Mouse (Mus musculus) midbrain, embryonic 14.5 days (tissue): Measurements from ENCODE around the gene Rassf5. TPM values are rescaled to one million over a fixed set of nuclear protein-coding genes. Genes with fewer than 3 reads are reported as not detected.

Experiments used
- ATAC-seq: fragments of 200-750 bp; cut with Nextera tagmentation; 2 replicates; pipeline ENCODE4 v1.8.0; 2017; ENCODE audit warnings: moderate number of reproducible peaks, moderate library complexity; ENCODE audit not compliant: low FRiP score, low TSS enrichment
- DNase-seq: peaks from one replicate; pipeline ENCODE4 v3.0.0-alpha.2; 2015
- H3K27ac ChIP-seq: fragments of 300-500 bp; sonication (generic); replicated peaks from 2 replicates; pipeline ENCODE4 v1.5.1; 2014; ENCODE audit warnings: mild to moderate bottlenecking, low read depth, low read length, moderate library complexity
- H3K27me3 ChIP-seq: fragments of 300-500 bp; sonication (generic); 2 replicates; pipeline ENCODE4 v1.6.1; 2014; ENCODE audit warnings: low read length, control low read depth, mixed read lengths; ENCODE audit not compliant: control insufficient read depth, insufficient read depth
- H3K36me3 ChIP-seq: fragments of 300-500 bp; sonication (generic); 2 replicates; pipeline ENCODE4 v1.6.1; 2014; ENCODE audit warnings: low read length, control low read depth; ENCODE audit not compliant: control insufficient read depth, insufficient read depth
- H3K4me1 ChIP-seq: fragments of 300-500 bp; sonication (generic); 2 replicates; pipeline ENCODE4 v1.6.1; 2014; ENCODE audit warnings: mild to moderate bottlenecking, antibody characterized with exemption, low read length, control low read depth; ENCODE audit not compliant: control insufficient read depth, insufficient read depth
- H3K4me2 ChIP-seq: fragments of 300-500 bp; sonication (generic); 2 replicates; pipeline ENCODE4 v1.6.1; 2014; ENCODE audit warnings: mild to moderate bottlenecking, low read length, moderate library complexity
- H3K4me3 ChIP-seq: fragments of 300-500 bp; sonication (generic); replicated peaks from 2 replicates; pipeline ENCODE4 v1.5.1; 2014; ENCODE audit warnings: low read depth, low read length
- H3K9ac ChIP-seq: fragments of 300-500 bp; sonication (generic); replicated peaks from 2 replicates; pipeline ENCODE4 v1.6.1; 2014; ENCODE audit warnings: mild to moderate bottlenecking, low read length, moderate library complexity
- H3K9me3 ChIP-seq: fragments of 300-500 bp; sonication (generic); 2 replicates; pipeline ENCODE4 v1.6.1; 2016; ENCODE audit warnings: low read length, control low read depth, mixed read lengths; ENCODE audit not compliant: control insufficient read depth
- WGBS: fragments of 180-500 bp; shearing (Covaris S2); extraction: QIAGEN DNeasy Blood & Tissue Kit; methylation state at CpG from one replicate; pipeline ENCODE4 v1.1.7; 2014; 5-methylcytosine and 5-hydroxymethylcytosine counted together
- polyA plus RNA-seq: library from polyadenylated mRNA; unstranded; fragments of >200 nt; fragmentation: Nextera tagmentation; extraction: Ambion mirVana; gene quantifications from 2 replicates; pipeline ENCODE4 v1.2.1, GENCODE M21; 2014

Gene Rassf5
- polyA plus RNA-seq = 2.9 and 3.0 TPM in 2 replicates

DNA sequence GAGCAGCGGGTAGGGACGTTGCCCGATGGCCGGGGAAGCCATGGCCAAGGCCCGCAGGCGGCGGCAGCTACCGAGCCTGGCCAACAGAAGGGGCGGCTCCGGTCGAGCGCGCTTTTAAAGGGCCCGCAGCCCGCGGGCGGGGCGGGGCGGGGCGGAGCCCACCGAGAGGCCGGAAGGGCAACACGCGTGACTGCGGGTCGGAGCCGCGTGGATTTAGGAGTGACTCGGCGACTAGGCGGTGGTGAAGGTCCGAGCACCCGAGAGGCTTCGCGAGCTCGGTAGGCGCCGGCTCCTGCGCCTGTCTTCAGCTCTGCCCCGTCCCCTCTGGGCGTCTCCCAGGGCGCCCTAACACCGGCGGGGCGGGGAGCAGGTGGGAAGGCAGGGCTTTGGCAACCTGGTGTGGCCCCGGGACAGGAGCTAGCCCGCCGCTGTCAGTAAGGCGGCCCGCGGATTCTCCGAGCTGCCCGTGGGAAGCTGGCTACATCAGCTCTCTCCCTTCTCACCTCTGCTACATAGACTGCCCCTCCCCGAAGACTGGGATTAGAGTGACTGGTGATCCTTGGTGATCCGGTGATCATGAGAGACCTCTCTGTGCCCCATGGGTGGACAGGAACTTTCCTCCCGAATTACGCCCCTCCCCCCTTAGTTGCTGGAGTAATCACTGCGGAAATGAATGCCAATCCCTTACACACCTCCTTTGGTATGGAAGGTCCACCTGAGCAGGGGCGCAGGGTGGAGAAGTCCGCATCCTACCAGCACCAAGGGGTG lies at the start of gene Rassf5:
Rassf5 (minus strand) TSS at position 170 of the 768 bp plus-strand sequence.
- 0 out of 2 replicates have a peak within 1 kb of the TSS, but pooled peaks have one; percentile 8 for H3K27ac ChIP-seq
- peaks cover 5% of the 10 kb centered on the region; the same call in 1 of the 2 replicates for H3K4me1 ChIP-seq
- ATAC-seq = peak; percentile 57
- no peaks in the 10 kb centered on the region for H3K9me3 ChIP-seq
- H3K4me3 ChIP-seq = peak within 1 kb of the TSS; percentile 74
- peak; percentile 75 for DNase-seq
- peak within 1 kb of the TSS; percentile 81 for H3K9ac ChIP-seq
- peak within 1 kb of the TSS; percentile 95 for H3K4me2 ChIP-seq
- no peaks in the 10 kb centered on the region for H3K36me3 ChIP-seq
- peaks cover 28% of the 10 kb centered on the region for H3K27me3 ChIP-seq
- 1% methylated on average over 60 of the region's 60 CpGs for WGBS

DNA sequence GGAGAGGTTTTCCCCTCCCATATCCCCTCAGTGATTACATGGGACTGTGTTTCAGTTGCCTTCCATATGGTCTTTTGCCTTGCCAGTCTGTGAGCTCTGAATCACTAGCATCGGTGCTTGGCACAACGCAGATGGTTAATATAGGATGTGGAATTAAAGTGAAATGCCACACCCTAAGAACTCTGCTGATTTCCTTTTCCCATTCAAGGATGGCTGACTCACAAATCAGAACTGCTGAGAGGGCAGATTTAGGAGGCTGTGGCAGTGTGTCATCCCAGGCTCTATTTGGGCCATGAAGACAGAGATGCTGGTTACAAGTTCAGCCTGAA lies 48.8 kb upstream of the Rassf5 start:
- no peak overlapping the region for H3K27ac ChIP-seq
- no peak overlapping the region for H3K4me2 ChIP-seq
- peaks cover 53% of the 10 kb centered on the region for H3K36me3 ChIP-seq
- H3K27me3 ChIP-seq = no peaks in the 10 kb centered on the region
- no peaks in the 10 kb centered on the region for H3K9me3 ChIP-seq
- H3K4me1 ChIP-seq = 0 out of 2 replicates have a peak, but pooled peaks cover 5% of the 10 kb centered on the region
- 96% methylated on average over 2 of the region's 2 CpGs for WGBS
- ATAC-seq (no peak), DNase-seq (no peak)
- H3K9ac ChIP-seq = no peak overlapping the region
- no peak overlapping the region for H3K4me3 ChIP-seq

DNA sequence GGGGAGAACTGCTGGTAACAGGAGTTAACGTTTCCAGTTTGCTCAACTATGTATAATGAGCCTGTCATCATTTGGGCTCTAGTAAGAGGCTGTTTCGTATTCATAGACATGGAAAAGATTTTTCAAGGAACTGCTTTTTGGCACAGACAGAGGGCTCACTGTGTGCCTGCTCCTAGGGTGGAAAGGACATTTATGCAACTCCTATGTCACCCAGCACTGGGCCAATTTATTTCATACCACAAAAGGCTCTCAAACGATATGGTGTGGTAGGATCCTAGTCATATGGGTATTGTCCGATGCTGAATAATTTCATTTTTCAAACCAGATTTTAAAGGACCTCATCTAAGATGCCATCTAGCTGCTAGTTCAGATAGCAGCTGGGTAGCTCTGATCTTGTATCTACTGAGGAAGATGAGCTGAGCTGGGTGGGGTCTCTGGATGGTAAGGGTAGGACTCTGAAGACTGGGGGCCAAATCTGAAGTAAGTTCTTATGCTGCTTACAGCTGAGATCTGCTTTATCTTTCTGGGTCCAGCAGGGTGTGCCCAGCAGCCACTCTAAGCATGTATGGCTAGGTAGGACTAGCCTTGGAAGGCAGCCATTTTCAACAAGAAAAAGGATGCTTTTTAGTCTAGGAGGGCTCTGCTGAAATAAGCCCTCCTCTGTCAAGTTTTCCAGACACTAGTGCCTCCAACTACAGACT lies 48.3 kb upstream of the Rassf5 start:
- H3K27ac ChIP-seq = no peak overlapping the region
- H3K4me3 ChIP-seq = no peak overlapping the region
- no peaks in the 10 kb centered on the region for H3K9me3 ChIP-seq
- H3K27me3 ChIP-seq = no peaks in the 10 kb centered on the region
- no peak overlapping the region for H3K4me2 ChIP-seq
- H3K36me3 ChIP-seq = peaks cover 57% of the 10 kb centered on the region
- 0 out of 2 replicates have a peak, but pooled peaks cover 5% of the 10 kb centered on the region for H3K4me1 ChIP-seq
- H3K9ac ChIP-seq = no peak overlapping the region
- no peak for ATAC-seq
- no peak for DNase-seq
- 90% methylated on average over 4 of the region's 4 CpGs for WGBS

DNA sequence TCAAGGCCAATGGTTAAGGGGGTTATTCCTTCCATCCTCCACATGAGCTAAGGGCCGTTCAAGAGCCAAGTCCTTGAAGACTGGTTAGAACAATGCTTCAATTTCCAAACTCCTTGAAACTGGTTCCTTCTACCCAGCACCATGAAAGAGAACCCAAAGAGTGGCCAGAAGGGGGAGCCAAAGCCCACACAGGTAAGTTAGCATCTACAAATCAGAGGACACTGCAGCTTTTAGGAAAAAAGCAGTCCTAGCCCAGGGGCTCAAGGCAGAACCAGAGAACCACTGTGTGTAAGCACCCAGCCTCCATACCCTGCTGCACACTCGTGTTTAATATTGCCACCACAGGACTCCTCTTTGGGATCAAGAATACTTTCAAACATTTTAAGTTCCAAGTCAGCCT lies 45.6 kb upstream of the Rassf5 start:
- Histone ChIP-seq H3K9me3 (no peaks in the 10 kb centered on the region), H3K4me1 (0 out of 2 replicates have a peak, but pooled peaks cover 5% of the 10 kb centered on the region), H3K4me3 (no peak overlapping the region), H3K27me3 (no peaks in the 10 kb centered on the region), H3K27ac (no peak overlapping the region), H3K9ac (no peak overlapping the region), H3K36me3 (peaks cover 41% of the 10 kb centered on the region), H3K4me2 (no peak overlapping the region)
- ATAC-seq = no peak
- DNase-seq = peak; percentile 78
- 43% methylated on average over 2 of the region's 2 CpGs for WGBS

DNA sequence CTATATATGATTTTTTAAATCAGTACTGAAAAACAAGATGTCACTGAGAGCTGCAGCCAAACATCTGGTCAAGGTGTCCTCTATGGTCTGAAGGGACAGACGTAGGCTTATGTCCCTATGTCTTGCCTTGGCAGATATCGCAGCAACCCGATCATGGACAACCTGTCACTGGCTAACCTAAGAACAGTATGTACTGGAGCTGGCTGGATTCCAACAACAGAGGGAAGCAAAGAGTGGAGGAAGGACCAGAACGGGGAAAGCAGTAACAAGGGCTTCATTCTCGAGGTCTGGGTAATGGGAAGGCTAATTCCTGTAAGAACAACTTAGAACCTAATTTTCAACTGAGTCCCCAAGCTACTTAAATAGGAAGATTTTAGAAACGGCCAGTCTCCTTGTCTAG lies 43.9 kb upstream of the Rassf5 start:
- Histone ChIP-seq H3K9ac (no peak overlapping the region), H3K9me3 (no peaks in the 10 kb centered on the region), H3K4me2 (no peak overlapping the region), H3K4me1 (no peaks in the 10 kb centered on the region), H3K27me3 (no peaks in the 10 kb centered on the region), H3K27ac (no peak overlapping the region), H3K36me3 (peaks cover 27% of the 10 kb centered on the region), H3K4me3 (no peak overlapping the region)
- 91% methylated on average over 6 of the region's 6 CpGs for WGBS
- DNase-seq (no peak), ATAC-seq (no peak)

DNA sequence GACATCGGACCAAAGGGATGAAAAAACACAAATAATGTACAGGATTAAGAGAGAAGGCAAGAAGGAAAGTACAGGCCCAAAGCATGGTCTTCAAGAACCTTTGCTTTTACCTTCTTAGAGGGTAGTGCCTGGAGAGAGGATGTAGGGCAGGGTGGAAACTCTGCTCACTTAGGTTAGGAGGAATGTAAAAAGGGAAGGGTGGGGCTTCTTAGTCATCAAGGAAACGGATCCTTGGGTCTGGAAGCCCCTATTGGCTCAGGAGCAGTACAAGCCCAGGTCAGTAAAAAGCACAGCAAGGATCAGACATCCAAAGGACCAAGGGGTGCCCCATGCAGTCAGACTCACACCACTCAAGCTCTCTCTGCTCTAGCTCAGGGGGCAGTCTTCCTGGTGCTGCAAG lies 42.2 kb upstream of the Rassf5 start:
- no peaks in the 10 kb centered on the region for H3K9me3 ChIP-seq
- DNase-seq = no peak
- H3K4me3 ChIP-seq = no peak overlapping the region
- H3K9ac ChIP-seq = no peak overlapping the region
- no peaks in the 10 kb centered on the region for H3K27me3 ChIP-seq
- H3K4me2 ChIP-seq = no peak overlapping the region
- no peak overlapping the region for H3K27ac ChIP-seq
- peaks cover 21% of the 10 kb centered on the region for H3K36me3 ChIP-seq
- 76% methylated on average over 2 of the region's 2 CpGs for WGBS
- no peak for ATAC-seq
- no peaks in the 10 kb centered on the region for H3K4me1 ChIP-seq

DNA sequence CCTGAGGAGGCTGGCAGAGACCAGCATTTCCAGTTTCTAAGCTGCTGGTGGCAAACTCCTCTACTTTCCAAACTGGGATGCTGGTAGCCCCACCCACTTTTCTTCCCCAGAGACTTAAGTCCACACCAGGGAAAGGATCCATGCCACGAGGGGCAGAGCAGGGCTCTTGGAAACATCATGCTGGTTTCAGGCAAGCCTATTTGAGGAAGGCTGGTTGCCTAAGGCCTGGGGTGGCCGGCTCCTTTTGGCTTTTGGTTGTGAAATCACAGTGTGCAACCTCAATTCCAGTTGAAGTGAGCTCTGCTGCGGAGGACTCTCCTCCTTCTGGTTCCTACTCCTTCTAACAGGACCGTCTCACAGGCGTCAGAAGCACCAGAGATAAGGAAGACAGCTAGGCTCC lies 41.7 kb upstream of the Rassf5 start:
- Histone ChIP-seq H3K9me3 (no peaks in the 10 kb centered on the region), H3K4me1 (no peaks in the 10 kb centered on the region), H3K4me2 (no peak overlapping the region), H3K27me3 (no peaks in the 10 kb centered on the region), H3K36me3 (peaks cover 21% of the 10 kb centered on the region), H3K9ac (no peak overlapping the region), H3K4me3 (no peak overlapping the region), H3K27ac (no peak overlapping the region)
- WGBS = 87% methylated on average over 5 of the region's 5 CpGs
- ATAC-seq = no peak
- no peak for DNase-seq

DNA sequence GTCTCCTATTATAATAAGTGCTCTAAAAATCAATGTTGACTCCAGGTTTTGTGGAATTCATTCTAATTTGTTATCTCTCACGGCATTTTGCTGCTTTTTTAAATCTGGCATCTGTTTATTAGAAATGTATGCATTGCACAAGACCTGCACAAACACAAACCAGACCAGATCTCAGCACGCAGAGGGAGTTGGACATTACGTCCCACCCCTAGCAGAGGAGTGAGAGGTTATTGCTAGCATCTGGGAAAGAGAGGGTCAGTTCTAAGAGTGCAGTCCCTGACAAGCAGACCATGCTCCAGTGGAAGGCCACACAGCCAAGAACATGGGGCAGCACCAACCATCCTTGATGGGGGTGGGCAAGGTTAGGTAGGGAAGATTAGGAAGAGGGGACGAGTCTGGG lies 39.6 kb upstream of the Rassf5 start:
- 81% methylated on average over 4 of the region's 4 CpGs for WGBS
- peaks cover 16% of the 10 kb centered on the region for H3K36me3 ChIP-seq
- DNase-seq (no peak), ATAC-seq (no peak)
- no peak overlapping the region for H3K27ac ChIP-seq
- no peak overlapping the region for H3K4me3 ChIP-seq
- H3K9ac ChIP-seq = no peak overlapping the region
- no peaks in the 10 kb centered on the region for H3K9me3 ChIP-seq
- no peak overlapping the region for H3K4me2 ChIP-seq
- H3K27me3 ChIP-seq = no peaks in the 10 kb centered on the region
- H3K4me1 ChIP-seq = no peaks in the 10 kb centered on the region

DNA sequence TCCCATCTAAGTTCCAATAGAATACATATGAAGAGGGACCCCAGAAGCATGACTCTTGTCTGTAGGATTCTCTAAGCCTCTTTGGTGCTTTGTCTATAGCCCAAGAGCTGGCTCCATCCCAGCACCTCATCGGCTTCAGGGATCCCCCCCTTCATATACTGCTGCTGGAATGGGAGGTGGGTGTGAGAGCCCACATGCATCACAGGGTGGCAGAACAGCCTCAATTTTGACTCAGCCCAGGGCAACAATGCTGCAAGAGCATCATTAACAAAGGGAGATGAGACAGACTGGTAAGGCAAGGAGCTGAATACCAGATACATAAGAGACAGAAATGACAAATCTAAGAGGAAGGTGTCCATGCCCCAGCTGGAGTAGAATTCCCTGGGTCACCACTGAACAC lies 39.1 kb upstream of the Rassf5 start:
- H3K27me3 ChIP-seq = no peaks in the 10 kb centered on the region
- DNase-seq (peak; percentile 39), ATAC-seq (peak; percentile 27; the same call in 1 of the 2 replicates)
- peaks cover 13% of the 10 kb centered on the region for H3K36me3 ChIP-seq
- H3K4me1 ChIP-seq = no peaks in the 10 kb centered on the region
- 69% methylated on average over 1 of the region's 1 CpGs for WGBS
- no peak overlapping the region for H3K4me3 ChIP-seq
- no peak overlapping the region for H3K9ac ChIP-seq
- H3K4me2 ChIP-seq = no peak overlapping the region
- H3K9me3 ChIP-seq = no peaks in the 10 kb centered on the region
- no peak overlapping the region for H3K27ac ChIP-seq
